Mouse (Mus musculus) intestine, embryonic 15.5 days (tissue): ENCODE data around the gene Deup1. TPM values are rescaled to one million over a fixed set of nuclear protein-coding genes. Genes with fewer than 3 reads are reported as not detected.

Experiments used
- ATAC-seq: fragments of 200-750 bp; cut with Nextera tagmentation; 2 replicates; pipeline ENCODE4 v1.8.0; 2017; ENCODE audit warnings: moderate TSS enrichment, moderate library complexity
- H3K27ac ChIP-seq: fragments of 300-500 bp; sonication (generic); 2 replicates; pipeline ENCODE4 v1.5.1; 2015; ENCODE audit warnings: mild to moderate bottlenecking, inconsistent platforms
- H3K27me3 ChIP-seq: fragments of 300-500 bp; sonication (generic); replicated peaks from 2 replicates; pipeline ENCODE4 v1.6.1; 2015; ENCODE audit warnings: inconsistent platforms
- H3K36me3 ChIP-seq: fragments of 300-500 bp; sonication (generic); 2 replicates; pipeline ENCODE4 v1.6.1; 2015; ENCODE audit warnings: inconsistent platforms
- H3K4me1 ChIP-seq: fragments of 300-500 bp; sonication (generic); replicated peaks from 2 replicates; pipeline ENCODE4 v1.6.1; 2015; ENCODE audit warnings: inconsistent platforms
- H3K4me2 ChIP-seq: fragments of 300-500 bp; sonication (generic); replicated peaks from 2 replicates; pipeline ENCODE4 v1.6.1; 2015; ENCODE audit warnings: mild to moderate bottlenecking, inconsistent platforms
- H3K4me3 ChIP-seq: fragments of 300-500 bp; sonication (generic); replicated peaks from 2 replicates; pipeline ENCODE4 v1.5.1; 2015; ENCODE audit warnings: inconsistent platforms
- H3K9ac ChIP-seq: fragments of 300-500 bp; sonication (generic); 2 replicates; pipeline ENCODE4 v1.6.1; 2015; ENCODE audit warnings: inconsistent platforms
- H3K9me3 ChIP-seq: fragments of 300-500 bp; sonication (generic); 2 replicates; pipeline ENCODE4 v1.6.1; 2016; ENCODE audit warnings: inconsistent platforms
- WGBS: fragments of 180-500 bp; shearing (Covaris S2); methylation state at CpG from one replicate; pipeline ENCODE4 v1.1.7; 2015; 5-methylcytosine and 5-hydroxymethylcytosine counted together
- polyA plus RNA-seq: library from polyadenylated mRNA; unstranded; fragments of >200 nt; fragmentation: Nextera tagmentation; extraction: Ambion mirVana; gene quantifications from 2 replicates; pipeline ENCODE4 v1.2.1, GENCODE M21; 2015

Deup1 gene
- polyA plus RNA-seq, 1 experiment from 2014 or later = 0.25 TPM

DNA sequence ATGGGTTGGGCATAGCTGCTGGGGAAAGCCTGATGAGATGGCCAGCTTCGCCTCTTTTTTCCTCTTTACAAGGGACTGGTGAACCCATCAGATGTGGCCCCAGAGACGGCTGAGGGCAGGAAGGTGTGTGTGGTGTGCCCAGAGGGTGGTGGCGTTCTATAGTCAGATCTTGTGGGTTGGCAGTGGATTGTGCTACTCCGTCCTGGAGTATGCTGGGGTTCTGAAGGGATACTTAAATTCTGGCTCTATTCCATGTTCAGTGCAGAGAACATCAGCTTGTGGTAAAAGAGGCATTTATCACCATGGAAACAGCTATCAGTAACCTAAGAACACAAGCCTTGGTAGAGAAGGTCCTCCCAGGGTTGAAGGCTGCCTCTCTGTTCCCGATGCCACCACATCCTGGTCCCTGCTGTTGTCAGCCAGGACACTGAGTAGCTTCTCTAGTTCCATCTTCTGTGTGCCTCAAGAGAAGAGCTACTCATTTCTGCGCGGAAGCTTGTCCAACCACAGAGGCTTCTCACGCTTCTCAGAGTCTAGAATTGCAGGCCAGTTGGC, 88.7 kb downstream of the Deup1 start:
- no peak overlapping the region for H3K4me2 ChIP-seq
- no peaks in the 10 kb centered on the region for H3K36me3 ChIP-seq
- no peak overlapping the region for H3K9ac ChIP-seq
- ATAC-seq = no peak
- no peak overlapping the region for H3K4me3 ChIP-seq
- H3K27ac ChIP-seq = no peak overlapping the region
- no peaks in the 10 kb centered on the region for H3K9me3 ChIP-seq
- peaks cover 31% of the 10 kb centered on the region for H3K4me1 ChIP-seq
- WGBS = 82% methylated on average over 8 of the region's 8 CpGs
- no peaks in the 10 kb centered on the region for H3K27me3 ChIP-seq

DNA sequence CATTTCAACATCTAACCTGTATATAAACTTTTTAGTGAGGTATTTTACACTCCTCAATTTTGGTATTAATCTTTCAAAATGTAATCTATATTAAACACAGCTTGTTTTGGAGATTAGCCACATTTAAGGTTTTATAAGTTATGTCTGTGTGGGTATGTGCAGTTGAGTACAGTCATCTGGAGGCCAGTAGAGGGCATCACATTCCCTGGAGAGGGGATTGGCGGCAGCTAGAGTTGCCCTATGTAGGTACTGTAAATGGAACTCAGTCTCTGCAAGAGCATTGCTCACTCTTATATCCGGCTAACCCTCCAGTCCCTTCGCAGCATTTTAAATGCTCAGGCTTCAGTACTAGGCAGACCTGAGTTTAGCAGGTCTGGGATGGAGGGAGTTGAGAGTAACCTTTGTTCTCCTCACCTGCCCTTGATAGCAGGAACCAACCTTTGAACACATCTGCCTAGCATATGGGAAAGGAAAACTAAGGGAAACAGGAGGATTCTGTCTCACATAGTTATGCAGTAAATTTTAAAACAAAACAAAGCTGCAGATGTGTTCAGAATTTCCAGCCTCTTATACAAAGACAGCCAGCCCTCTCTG, 90.2 kb downstream of the Deup1 start:
- H3K9ac ChIP-seq = no peak overlapping the region
- H3K4me1 ChIP-seq = peaks cover 40% of the 10 kb centered on the region
- peak; percentile 58 for ATAC-seq
- H3K4me2 ChIP-seq = peak overlapping the region; percentile 28; the same call in 1 of the 2 replicates
- peak overlapping the region; percentile 64; the same call in 1 of the 2 replicates for H3K27ac ChIP-seq
- no peaks in the 10 kb centered on the region for H3K36me3 ChIP-seq
- 84% methylated on average over 3 of the region's 3 CpGs for WGBS
- H3K27me3 ChIP-seq = no peaks in the 10 kb centered on the region
- H3K4me3 ChIP-seq = no peak overlapping the region
- no peaks in the 10 kb centered on the region for H3K9me3 ChIP-seq

DNA sequence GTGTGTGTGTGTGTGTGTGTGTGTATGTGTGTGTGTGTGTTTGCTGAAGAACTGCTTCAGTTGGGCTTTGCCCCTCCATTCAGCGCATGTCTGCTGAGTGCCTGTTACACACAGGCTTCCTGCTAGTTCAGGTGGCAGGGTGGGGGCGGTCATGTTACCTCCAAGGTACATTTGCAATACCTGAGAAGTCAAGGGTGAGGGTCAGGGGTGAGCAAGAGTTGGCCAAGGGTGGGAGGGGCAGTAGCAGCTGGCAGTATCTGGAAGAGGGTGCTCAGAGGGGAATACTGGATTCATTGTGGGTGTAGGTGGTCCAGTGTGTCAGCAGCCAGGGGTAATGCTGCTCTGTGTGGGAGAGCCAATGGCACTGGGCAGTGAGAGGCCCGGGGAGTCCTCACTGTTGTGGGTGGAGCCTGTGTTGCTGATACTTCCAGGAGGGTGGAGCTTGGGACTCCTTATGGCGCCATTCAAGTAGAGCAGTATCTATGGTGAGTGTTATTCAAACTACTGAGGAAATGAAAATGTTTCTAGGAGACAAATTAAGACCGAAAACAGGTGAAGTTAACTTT, 90.8 kb downstream of the Deup1 start:
- Histone ChIP-seq H3K27ac (no peak overlapping the region), H3K4me2 (no peak overlapping the region)

DNA sequence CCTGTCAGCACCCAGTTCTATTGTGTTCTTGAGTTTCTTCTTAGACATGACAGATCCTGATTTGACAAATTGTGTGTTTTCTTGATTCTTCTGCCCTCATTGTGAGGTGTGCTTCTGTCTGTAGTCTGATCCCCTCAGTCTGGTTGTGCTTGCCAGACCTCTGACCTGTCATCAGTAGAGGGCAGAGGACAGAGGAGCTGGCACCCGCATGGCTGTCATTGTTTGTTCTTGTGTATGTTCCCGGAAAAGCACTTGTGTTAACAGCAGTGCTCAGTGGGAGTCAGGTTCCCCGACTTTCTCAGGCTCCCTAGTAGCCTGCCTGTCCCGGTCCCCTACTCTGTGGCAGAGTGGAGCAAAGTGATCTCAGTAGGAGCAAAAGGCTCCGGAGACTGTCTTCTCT, 92.3 kb downstream of the Deup1 start:
- no peaks in the 10 kb centered on the region for H3K27me3 ChIP-seq
- 0 out of 2 replicates have a peak overlapping the region, but pooled peaks have one; percentile 15 for H3K27ac ChIP-seq
- WGBS = 45% methylated on average over 5 of the region's 5 CpGs
- H3K4me2 ChIP-seq = no peak overlapping the region
- H3K36me3 ChIP-seq = no peaks in the 10 kb centered on the region
- ATAC-seq = no peak
- no peaks in the 10 kb centered on the region for H3K9me3 ChIP-seq
- H3K4me3 ChIP-seq = no peak overlapping the region
- peaks cover 42% of the 10 kb centered on the region for H3K4me1 ChIP-seq
- no peak overlapping the region for H3K9ac ChIP-seq

More for the DNA sequence above, 90.8 kb downstream of the Deup1 start:
- WGBS = 82% methylated on average over 5 of the region's 5 CpGs
- Histone ChIP-seq H3K27me3 (no peaks in the 10 kb centered on the region), H3K4me3 (no peak overlapping the region), H3K9ac (no peak overlapping the region), H3K9me3 (no peaks in the 10 kb centered on the region), H3K36me3 (no peaks in the 10 kb centered on the region), H3K4me1 (peaks cover 35% of the 10 kb centered on the region)
- ATAC-seq = peak; percentile 41

DNA sequence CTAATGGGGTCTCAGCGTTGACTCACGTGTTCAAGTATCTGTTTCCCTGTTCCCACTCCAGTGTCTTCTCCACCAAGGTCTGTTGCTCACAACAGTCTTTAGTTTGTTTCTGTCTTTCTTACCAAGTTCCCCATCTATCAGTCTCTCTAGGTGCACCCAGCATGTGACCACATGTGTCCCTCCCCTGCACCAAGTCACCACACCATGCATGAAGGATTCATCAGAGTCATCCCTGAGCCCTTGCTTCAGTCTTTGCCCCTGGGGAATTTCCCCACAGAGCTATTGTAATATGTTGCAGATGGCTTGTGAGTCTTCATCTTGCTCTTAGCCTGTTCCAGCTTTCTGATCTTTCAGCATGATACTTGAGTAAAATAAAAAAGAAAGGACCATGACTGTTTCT, 93.6 kb downstream of the Deup1 start:
- Histone ChIP-seq H3K9me3 (no peaks in the 10 kb centered on the region), H3K27ac (no peak overlapping the region), H3K4me3 (no peak overlapping the region), H3K9ac (no peak overlapping the region), H3K4me1 (peaks cover 54% of the 10 kb centered on the region), H3K36me3 (no peaks in the 10 kb centered on the region), H3K4me2 (no peak overlapping the region), H3K27me3 (no peaks in the 10 kb centered on the region)
- WGBS = 89% methylated on average over 2 of the region's 2 CpGs
- ATAC-seq = no peak

DNA sequence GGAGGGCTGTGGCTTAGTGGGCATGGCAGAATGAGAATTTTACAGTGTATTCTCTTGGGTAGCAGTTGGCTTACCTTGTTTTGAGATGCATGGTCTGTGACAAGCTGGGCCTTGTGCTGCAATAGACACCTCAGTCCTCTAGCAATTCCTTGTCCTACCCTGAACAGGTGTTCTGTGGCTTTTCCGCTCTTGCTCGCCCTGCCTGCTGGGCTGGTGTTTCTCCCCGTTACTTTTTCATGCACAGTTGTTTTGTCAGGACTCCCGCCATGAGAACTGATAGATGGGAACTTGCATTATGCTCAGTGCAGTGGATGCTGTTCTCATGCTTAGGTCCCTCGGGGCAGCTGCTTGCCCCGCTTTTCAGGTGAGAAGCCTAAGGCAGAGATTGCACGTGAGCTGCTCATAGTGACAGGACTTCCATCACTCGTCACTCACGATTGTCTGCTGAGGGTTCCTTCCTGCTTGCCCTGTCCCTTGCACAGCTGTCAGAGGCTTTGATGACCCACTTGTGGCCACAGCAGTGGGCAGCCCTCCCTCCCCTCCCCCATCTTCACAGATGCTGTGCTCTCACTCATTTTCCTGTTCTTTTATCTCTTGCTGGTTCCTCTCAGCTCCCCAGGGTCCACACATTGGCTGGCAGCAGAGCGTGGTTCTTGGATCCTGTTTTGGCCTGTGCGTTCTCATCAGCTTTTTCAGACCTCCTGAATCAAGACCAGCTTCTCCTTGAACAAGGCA, 94.2 kb downstream of the Deup1 start:
- 75% methylated on average over 11 of the region's 11 CpGs for WGBS
- H3K36me3 ChIP-seq = no peaks in the 10 kb centered on the region
- no peak overlapping the region for H3K9ac ChIP-seq
- no peak overlapping the region for H3K27ac ChIP-seq
- H3K4me3 ChIP-seq = no peak overlapping the region
- peaks cover 61% of the 10 kb centered on the region for H3K4me1 ChIP-seq
- H3K27me3 ChIP-seq = no peaks in the 10 kb centered on the region
- H3K9me3 ChIP-seq = no peaks in the 10 kb centered on the region
- ATAC-seq = no peak
- no peak overlapping the region for H3K4me2 ChIP-seq

DNA sequence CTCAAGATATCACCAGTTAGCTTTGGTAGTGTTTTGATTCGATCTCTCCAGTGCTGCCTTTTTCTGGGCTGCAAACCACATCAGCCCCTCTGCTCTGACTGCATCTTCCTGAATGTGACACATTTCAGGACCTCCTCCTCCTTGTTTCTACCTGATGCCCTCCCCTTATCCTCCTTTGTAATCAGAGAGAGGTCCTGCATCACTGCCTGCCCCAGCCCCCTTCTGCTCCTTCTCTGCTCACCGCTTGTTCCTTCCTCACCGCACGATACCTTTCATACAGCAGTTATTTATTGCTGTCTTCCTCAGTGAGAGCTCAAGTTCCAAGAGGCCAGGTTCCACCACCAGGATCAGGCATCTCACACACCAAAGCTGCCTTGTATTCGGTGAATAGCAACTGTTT, 96.5 kb downstream of the Deup1 start:
- no peak overlapping the region for H3K9ac ChIP-seq
- peaks cover 60% of the 10 kb centered on the region for H3K4me1 ChIP-seq
- no peak overlapping the region for H3K4me2 ChIP-seq
- H3K27me3 ChIP-seq = no peaks in the 10 kb centered on the region
- no peak overlapping the region for H3K27ac ChIP-seq
- H3K36me3 ChIP-seq = no peaks in the 10 kb centered on the region
- WGBS = 48% methylated on average over 5 of the region's 5 CpGs
- no peak overlapping the region for H3K4me3 ChIP-seq
- no peak for ATAC-seq
- no peaks in the 10 kb centered on the region for H3K9me3 ChIP-seq

DNA sequence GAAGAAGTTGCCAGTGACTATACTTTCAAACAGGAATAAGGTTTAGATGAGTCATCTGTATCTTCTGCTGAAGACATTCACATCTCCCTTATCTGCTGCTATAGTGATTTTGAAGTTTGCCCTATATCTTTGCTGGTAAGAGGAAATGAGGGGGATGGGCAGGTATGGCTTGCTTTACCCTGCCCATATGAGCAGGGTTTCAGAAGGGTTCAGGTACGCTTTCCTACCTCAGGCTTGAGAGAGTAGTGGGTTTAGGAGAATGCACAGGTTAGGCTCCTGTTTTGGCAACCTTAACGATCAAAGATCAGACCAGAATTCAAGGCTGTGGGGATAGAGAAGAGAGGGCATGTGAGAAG, 97.8 kb downstream of the Deup1 start:
- Histone ChIP-seq H3K9me3 (no peaks in the 10 kb centered on the region), H3K27ac (no peak overlapping the region), H3K36me3 (no peaks in the 10 kb centered on the region), H3K4me1 (peaks cover 53% of the 10 kb centered on the region), H3K9ac (no peak overlapping the region), H3K4me2 (no peak overlapping the region), H3K4me3 (no peak overlapping the region), H3K27me3 (no peaks in the 10 kb centered on the region)
- ATAC-seq = peak; percentile 41
- 73% methylated on average over 2 of the region's 2 CpGs for WGBS

DNA sequence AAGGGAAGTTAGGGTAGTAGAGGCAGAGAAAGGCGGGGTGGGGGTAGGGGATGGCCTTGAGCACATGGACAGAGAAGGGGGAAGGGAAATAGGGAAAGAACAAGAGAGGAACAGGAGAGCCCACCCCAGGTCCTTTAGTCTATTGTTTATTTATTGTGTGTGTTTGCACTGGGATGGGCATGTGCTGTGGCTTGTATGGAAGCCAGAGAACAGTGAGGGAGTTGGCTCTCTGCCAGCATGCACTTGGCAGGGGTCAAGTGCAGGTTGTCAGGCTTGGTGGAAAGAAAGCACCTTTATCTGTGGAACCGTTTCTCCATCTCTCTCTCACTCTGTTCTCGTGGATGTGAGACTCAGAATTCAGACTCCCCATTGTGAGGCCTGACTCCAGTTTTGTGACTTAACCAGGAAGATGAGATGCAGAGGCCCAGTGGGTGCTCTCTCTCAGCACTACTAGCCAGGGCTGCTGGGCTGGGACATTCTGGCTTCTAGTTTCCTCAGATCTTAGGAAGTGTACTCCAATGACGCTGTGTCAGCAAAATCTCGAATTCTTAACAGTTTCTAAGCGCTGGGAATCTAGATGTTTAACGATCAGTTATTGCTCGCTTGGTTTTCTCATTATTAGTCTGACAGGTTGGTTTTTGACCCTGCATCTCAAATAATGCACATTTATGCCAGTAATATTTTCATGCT, 98.3 kb downstream of the Deup1 start:
- no peaks in the 10 kb centered on the region for H3K9me3 ChIP-seq
- no peaks in the 10 kb centered on the region for H3K27me3 ChIP-seq
- no peak overlapping the region for H3K4me3 ChIP-seq
- peaks cover 50% of the 10 kb centered on the region for H3K4me1 ChIP-seq
- H3K27ac ChIP-seq = no peak overlapping the region
- H3K4me2 ChIP-seq = no peak overlapping the region
- H3K9ac ChIP-seq = no peak overlapping the region
- WGBS = 57% methylated on average over 8 of the region's 8 CpGs
- peak; percentile 64 for ATAC-seq
- no peaks in the 10 kb centered on the region for H3K36me3 ChIP-seq

DNA sequence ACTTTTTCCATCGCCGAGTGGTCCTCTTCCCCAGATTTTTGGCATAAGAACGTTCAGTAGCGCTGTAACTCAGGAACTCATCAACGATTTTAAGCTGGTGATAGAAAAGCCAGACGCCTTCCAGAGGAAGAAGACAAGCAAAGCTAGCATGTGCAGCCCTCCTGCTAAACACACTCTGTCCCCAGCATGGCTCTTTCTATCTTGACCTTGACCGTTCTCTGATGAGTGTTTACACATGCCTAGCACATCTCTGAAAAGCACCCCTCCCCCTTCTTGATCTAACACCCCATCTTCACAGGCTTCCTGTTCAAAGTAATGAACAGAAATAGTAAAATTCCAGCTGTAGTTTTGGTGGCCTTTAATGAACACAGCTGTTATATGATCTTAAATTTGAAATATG, 99.4 kb downstream of the Deup1 start:
- H3K4me3 ChIP-seq = no peak overlapping the region
- no peak overlapping the region for H3K27ac ChIP-seq
- no peak for ATAC-seq
- no peaks in the 10 kb centered on the region for H3K27me3 ChIP-seq
- no peak overlapping the region for H3K9ac ChIP-seq
- H3K4me1 ChIP-seq = peaks cover 40% of the 10 kb centered on the region
- H3K4me2 ChIP-seq = no peak overlapping the region
- H3K9me3 ChIP-seq = no peaks in the 10 kb centered on the region
- H3K36me3 ChIP-seq = no peaks in the 10 kb centered on the region
- 49% methylated on average over 7 of the region's 7 CpGs for WGBS

DNA sequence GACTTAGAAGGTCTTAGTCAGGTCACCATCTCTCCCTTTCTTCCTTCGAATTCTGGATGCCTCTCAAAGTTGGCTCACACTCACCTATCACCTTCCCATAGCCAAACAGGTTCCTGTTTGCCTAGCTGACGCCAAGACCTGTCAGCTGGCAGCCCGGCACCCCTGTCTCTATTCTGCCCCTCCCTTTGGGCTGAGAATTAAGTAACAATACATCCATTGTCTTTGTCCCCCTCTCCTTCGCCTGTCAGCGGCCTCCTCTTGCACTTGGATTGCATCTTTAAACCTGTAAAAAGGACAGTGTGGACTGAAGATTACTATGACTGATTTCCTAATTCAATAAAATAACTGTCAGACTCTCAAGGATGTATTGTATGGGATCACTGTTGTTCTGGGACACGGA, 99.9 kb downstream of the Deup1 start:
- no peaks in the 10 kb centered on the region for H3K27me3 ChIP-seq
- H3K36me3 ChIP-seq = no peaks in the 10 kb centered on the region
- no peaks in the 10 kb centered on the region for H3K9me3 ChIP-seq
- no peak overlapping the region for H3K9ac ChIP-seq
- ATAC-seq = no peak
- peaks cover 38% of the 10 kb centered on the region for H3K4me1 ChIP-seq
- no peak overlapping the region for H3K27ac ChIP-seq
- H3K4me3 ChIP-seq = no peak overlapping the region
- no peak overlapping the region for H3K4me2 ChIP-seq
- 58% methylated on average over 6 of the region's 6 CpGs for WGBS

DNA sequence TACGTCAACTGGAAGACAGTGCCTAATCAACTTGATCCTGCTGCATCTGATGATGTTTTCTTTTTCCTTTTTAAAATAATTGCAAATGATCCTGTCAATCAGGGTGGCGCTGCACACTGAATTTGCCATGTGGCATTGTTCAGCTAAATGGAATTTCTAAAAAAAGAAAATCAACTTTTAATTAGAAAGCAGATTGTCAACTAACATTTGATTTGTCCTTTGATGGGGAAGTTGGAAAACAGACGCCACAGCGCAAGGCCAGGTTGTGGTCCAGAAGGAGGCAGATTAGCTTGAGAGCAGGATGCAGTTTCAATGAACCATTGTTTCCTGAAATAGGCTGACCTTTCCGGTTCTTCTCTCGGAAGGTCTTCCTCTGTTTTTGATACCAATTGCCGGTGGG, 101.2 kb downstream of the Deup1 start:
- Histone ChIP-seq H3K27me3 (no peaks in the 10 kb centered on the region), H3K4me1 (peaks cover 38% of the 10 kb centered on the region), H3K9me3 (no peaks in the 10 kb centered on the region), H3K9ac (no peak overlapping the region), H3K36me3 (no peaks in the 10 kb centered on the region), H3K4me2 (no peak overlapping the region), H3K27ac (no peak overlapping the region), H3K4me3 (no peak overlapping the region)
- no peak for ATAC-seq
- WGBS = 74% methylated on average over 7 of the region's 7 CpGs
